Mouse (Mus musculus) hindbrain, embryonic 11.5 days (tissue): ENCODE measurements around the gene Sort1. TPM values are rescaled to one million over a fixed set of nuclear protein-coding genes. Genes with fewer than 3 reads are reported as not detected.

Experiments used
- ATAC-seq: fragments of 200-750 bp; cut with Nextera tagmentation; 2 replicates; pipeline ENCODE4 v1.8.0; 2017; ENCODE audit warnings: mild to moderate bottlenecking, moderate TSS enrichment, moderate library complexity; ENCODE audit not compliant: low FRiP score
- DNase-seq: peaks from one replicate; pipeline ENCODE4 v3.0.0-alpha.2; 2015; ENCODE audit warnings: low spot score
- H3K27ac ChIP-seq: fragments of 300-500 bp; sonication (generic); 2 replicates; pipeline ENCODE4 v1.5.1; 2014; ENCODE audit warnings: mild to moderate bottlenecking, low read depth, low read length
- H3K27me3 ChIP-seq: fragments of 300-500 bp; sonication (generic); 2 replicates; pipeline ENCODE4 v1.6.1; 2014; ENCODE audit warnings: mild to moderate bottlenecking, low read length, moderate library complexity, mixed read lengths; ENCODE audit not compliant: control insufficient read depth, insufficient read depth
- H3K36me3 ChIP-seq: fragments of 300-500 bp; sonication (generic); 2 replicates; pipeline ENCODE4 v1.6.1; 2014; ENCODE audit warnings: mild to moderate bottlenecking, low read length, moderate library complexity, mixed read lengths; ENCODE audit not compliant: control insufficient read depth, insufficient read depth
- H3K4me1 ChIP-seq: fragments of 300-500 bp; sonication (generic); replicated peaks from 2 replicates; pipeline ENCODE4 v1.6.1; 2014; ENCODE audit warnings: low read length, mixed read lengths; ENCODE audit not compliant: control insufficient read depth, insufficient read depth
- H3K4me2 ChIP-seq: fragments of 300-500 bp; sonication (generic); replicated peaks from 2 replicates; pipeline ENCODE4 v1.6.1; 2014; ENCODE audit warnings: mild to moderate bottlenecking, low read depth, low read length
- H3K4me3 ChIP-seq: fragments of 300-500 bp; sonication (generic); 2 replicates; pipeline ENCODE4 v1.5.1; 2014; ENCODE audit warnings: low read depth, low read length
- H3K9ac ChIP-seq: fragments of 300-500 bp; sonication (generic); 2 replicates; pipeline ENCODE4 v1.6.1; 2014; ENCODE audit warnings: low read depth, low read length
- H3K9me3 ChIP-seq: fragments of 300-500 bp; sonication (generic); 2 replicates; pipeline ENCODE4 v1.6.1; 2016; ENCODE audit warnings: low read length; ENCODE audit not compliant: control insufficient read depth
- WGBS: fragments of 180-500 bp; shearing (Covaris S2); extraction: QIAGEN DNeasy Blood & Tissue Kit; methylation state at CpG from one replicate; pipeline ENCODE4 v1.1.7; 2014; 5-methylcytosine and 5-hydroxymethylcytosine counted together
- polyA plus RNA-seq: library from polyadenylated mRNA; unstranded; fragments of >200 nt; fragmentation: Nextera tagmentation; extraction: Ambion mirVana; gene quantifications from 2 replicates; pipeline ENCODE4 v1.2.1, GENCODE M21; 2014

The Sort1 gene
- polyA plus RNA-seq, 1 experiment from 2014 or later: 20.2 TPM

GRCm38 (mm10) chr3:108409656-108410358, 125.9 kb downstream of the Sort1 start:
- Histone ChIP-seq H3K4me3 (peak overlapping the region; percentile 40), H3K9me3 (peaks cover 4% of the 10 kb centered on the region; the same call in 1 of the 2 replicates), H3K36me3 (peaks cover 24% of the 10 kb centered on the region), H3K4me2 (peak overlapping the region; percentile 86), H3K27ac (peak overlapping the region; percentile 99), H3K4me1 (peaks cover 32% of the 10 kb centered on the region), H3K27me3 (no peaks in the 10 kb centered on the region), H3K9ac (peak overlapping the region; percentile 95)
- WGBS: 17% methylated on average over 8 of the region's 8 CpGs
- ATAC-seq: peak; percentile 1; the same call in 1 of the 2 replicates
- DNase-seq: peak; percentile 63

GRCm38 (mm10) chr3:108410359-108410714, 126.5 kb downstream of the Sort1 start:
- Histone ChIP-seq H3K4me1 (peaks cover 32% of the 10 kb centered on the region), H3K27ac (peak overlapping the region; percentile 99), H3K9me3 (peaks cover 4% of the 10 kb centered on the region; the same call in 1 of the 2 replicates), H3K4me3 (peak overlapping the region; percentile 40), H3K27me3 (no peaks in the 10 kb centered on the region), H3K36me3 (peaks cover 24% of the 10 kb centered on the region), H3K4me2 (peak overlapping the region; percentile 86), H3K9ac (peak overlapping the region; percentile 95)
- peak; percentile 84 for DNase-seq
- WGBS: 7% methylated on average over 5 of the region's 5 CpGs
- ATAC-seq: peak; percentile 79

Other genes starting within 250 kb of the Sort1 start
- 11.4 and 12.9 TPM in 2 replicates for gene Gstm4, start 239.2 kb upstream of the Sort1 start, polyA plus RNA-seq
- gene Ampd2, start 197.4 kb upstream of the Sort1 start, polyA plus RNA-seq: 32.1 and 32.6 TPM in 2 replicates
- 0.62 and 0.89 TPM in 2 replicates for gene Gnat2, start 191.3 kb upstream of the Sort1 start, polyA plus RNA-seq
- gene Gnai3, start 137.9 kb upstream of the Sort1 start, polyA plus RNA-seq: 199 and 224 TPM in 2 replicates
- gene Gpr61, start 129.2 kb upstream of the Sort1 start, polyA plus RNA-seq: 0.34 and 0.57 TPM in 2 replicates
- 4.2 and 6.0 TPM in 2 replicates for gene Amigo1, start 97.7 kb upstream of the Sort1 start, polyA plus RNA-seq
- gene Cyb561d1, start 82.9 kb upstream of the Sort1 start, polyA plus RNA-seq: 2.4 and 2.6 TPM in 2 replicates
- 16.6 and 19.9 TPM in 2 replicates for gene Atxn7l2, start 73.1 kb upstream of the Sort1 start, polyA plus RNA-seq
- gene Sypl2, start 57.4 kb upstream of the Sort1 start, polyA plus RNA-seq: 0.47 and 0.59 TPM in 2 replicates
- gene Psma5, start 27.2 kb upstream of the Sort1 start, polyA plus RNA-seq: 275 and 296 TPM in 2 replicates
- gene Mybphl, start 80.8 kb downstream of the Sort1 start, polyA plus RNA-seq: not detected in 2 replicates
- 48.7 and 53.5 TPM in 2 replicates for gene Psrc1, start 99.8 kb downstream of the Sort1 start, polyA plus RNA-seq
- gene Celsr2, start 131.5 kb downstream of the Sort1 start, polyA plus RNA-seq: 76.7 and 101 TPM in 2 replicates
- gene Sars, start 161.1 kb downstream of the Sort1 start, polyA plus RNA-seq: 181 and 206 TPM in 2 replicates